Mouse (Mus musculus) lung, adult 10 weeks (tissue): Measurements from ENCODE around the gene Olfr883. TPM values are rescaled to one million over a fixed set of nuclear protein-coding genes. Genes with fewer than 3 reads are reported as not detected.

Source experiments
- polyA plus RNA-seq: library from polyadenylated mRNA; stranded (reverse); fragments of 350-450 nt; fragmentation: Illumina TruSeq; extraction: RNeasy Lipid Tissue Mini Kit (QIAGEN cat#74804); gene quantifications from one replicate; pipeline ENCODE4 v1.2.3, GENCODE M21; 2014; ENCODE audit warnings: low read depth, low replicate concordance; ENCODE audit not compliant: insufficient read depth

Gene Olfr883
- polyA plus RNA-seq: not detected

GRCm38 (mm10) chr9:38025508-38025907 is at the start of gene Olfr883:
Gene Olfr883, plus strand, starts transcription at chr9:38025808.

GRCm38 (mm10) chr9:37991525-37991924 is 34.1 kb upstream of the Olfr883 start, which contains the start of gene Olfr881:
Gene Olfr881, plus strand, starts transcription at chr9:37991825.

GRCm38 (mm10) chr9:38046255-38046654 is 20.6 kb downstream of the Olfr883 start, which contains the start of gene Olfr884:
Gene Olfr884, plus strand, starts transcription at chr9:38046555.

GRCm38 (mm10) chr9:38061022-38061421 is 35.4 kb downstream of the Olfr883 start, which contains the start of gene Olfr885:
Gene Olfr885, plus strand, starts transcription at chr9:38061322.

Other genes with a start within 250 kb of the Olfr883 start
- gene Olfr876, start 222.8 kb upstream of the Olfr883 start, polyA plus RNA-seq: not detected
- not detected for gene Olfr877, start 171.5 kb upstream of the Olfr883 start, polyA plus RNA-seq
- not detected for gene Olfr145, start 129.1 kb upstream of the Olfr883 start, polyA plus RNA-seq
- gene Olfr878, start 108.0 kb upstream of the Olfr883 start, polyA plus RNA-seq: not detected
- not detected for gene Olfr881, start 34.0 kb upstream of the Olfr883 start, polyA plus RNA-seq
- gene Olfr884, start 20.7 kb downstream of the Olfr883 start, polyA plus RNA-seq: not detected
- gene Olfr885, start 35.5 kb downstream of the Olfr883 start, polyA plus RNA-seq: not detected
- not detected for gene Olfr887, start 58.3 kb downstream of the Olfr883 start, polyA plus RNA-seq
- gene Olfr888, start 82.3 kb downstream of the Olfr883 start, polyA plus RNA-seq: not detected
- gene Olfr889, start 89.4 kb downstream of the Olfr883 start, polyA plus RNA-seq: 0.03 TPM
- not detected for gene Olfr890, start 116.7 kb downstream of the Olfr883 start, polyA plus RNA-seq
- gene Olfr891, start 155.0 kb downstream of the Olfr883 start, polyA plus RNA-seq: not detected
- gene Olfr893, start 182.6 kb downstream of the Olfr883 start, polyA plus RNA-seq: not detected
- gene Olfr894, start 192.2 kb downstream of the Olfr883 start, polyA plus RNA-seq: not detected
- gene Olfr143, start 227.0 kb downstream of the Olfr883 start, polyA plus RNA-seq: not detected
- not detected for gene Olfr895, start 242.0 kb downstream of the Olfr883 start, polyA plus RNA-seq